Mouse (Mus musculus): Measurements from ENCODE around the gene Plpp6. TPM values are rescaled to one million over a fixed set of nuclear protein-coding genes. Genes with fewer than 3 reads are reported as not detected.

The Plpp6 gene
- polyA plus RNA-seq, 1 experiment from 2014 or later, result 6.2 TPM

DNA sequence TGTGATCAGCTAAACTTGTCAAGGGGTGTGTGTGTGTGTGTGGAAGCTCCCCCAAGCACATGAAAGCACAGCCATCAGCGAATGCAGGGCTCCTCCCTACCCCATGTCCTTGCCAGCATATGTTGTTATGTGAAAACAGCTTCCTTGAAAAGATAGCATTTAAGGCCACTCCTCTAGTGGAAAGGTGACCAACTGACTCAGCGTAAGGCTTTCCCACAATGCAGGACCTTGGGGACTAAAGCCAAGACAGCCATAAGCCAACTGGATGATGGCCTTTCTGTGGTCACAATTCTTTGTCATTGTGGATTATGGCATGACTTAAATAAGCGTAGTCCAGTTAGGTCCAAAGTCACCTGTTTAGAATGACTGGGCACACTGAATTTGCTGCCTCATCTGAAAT, 28.9 kb upstream of the Plpp6 start:
- Histone ChIP-seq H3K4me3 (ENCODE audit: low read depth, low read length) (no peak overlapping the region), H3K4me1 (ENCODE audit: control insufficient read depth, insufficient read depth, low read length) (peaks cover under 1% of the 10 kb centered on the region; the same call in 1 of the 2 replicates), H3K4me2 (no peak overlapping the region), H3K9me3 (replicated peaks; ENCODE audit: control insufficient read depth, low read length) (no peaks in the 10 kb centered on the region), H3K27me3 (ENCODE audit: control insufficient read depth, insufficient read depth, low read length) (no peaks in the 10 kb centered on the region), H3K27ac (ENCODE audit: low read depth, low read length) (no peak overlapping the region), H3K36me3 (ENCODE audit: control insufficient read depth, insufficient read depth, low read length) (no peaks in the 10 kb centered on the region), H3K9ac (ENCODE audit: low read depth, low read length) (no peak overlapping the region)
- no peak for ATAC-seq (replicated peaks; ENCODE audit: insufficient number of reproducible peaks, low FRiP score, low TSS enrichment)
- WGBS (ENCODE audit: insufficient replicate concordance), result 82% methylated on average over 3 of the region's 3 CpGs

- no peak overlapping the region for H3K4me2 ChIP-seq
- H3K9me3 ChIP-seq (replicated peaks; ENCODE audit: control insufficient read depth, low read length), result no peaks in the 10 kb centered on the region
- ATAC-seq (replicated peaks; ENCODE audit: insufficient number of reproducible peaks, low FRiP score, low TSS enrichment), result no peak
- H3K9ac ChIP-seq (ENCODE audit: low read depth, low read length), result 0 out of 2 replicates have a peak overlapping the region, but pooled peaks have one; percentile 12
- no peaks in the 10 kb centered on the region for H3K27me3 ChIP-seq (ENCODE audit: control insufficient read depth, insufficient read depth, low read length)
- H3K36me3 ChIP-seq (ENCODE audit: control insufficient read depth, insufficient read depth, low read length), result no peaks in the 10 kb centered on the region
- H3K4me1 ChIP-seq (ENCODE audit: control insufficient read depth, insufficient read depth, low read length), result peaks cover 15% of the 10 kb centered on the region
- no peak overlapping the region for H3K4me3 ChIP-seq (ENCODE audit: low read depth, low read length)
- H3K27ac ChIP-seq (ENCODE audit: low read depth, low read length), result peak overlapping the region; percentile 77
- 37% methylated on average over 9 of the region's 9 CpGs for WGBS (ENCODE audit: insufficient replicate concordance)
Observed at GRCm38 (mm10) chr19:28940135-28940874, 23.4 kb upstream of the Plpp6 start.

DNA sequence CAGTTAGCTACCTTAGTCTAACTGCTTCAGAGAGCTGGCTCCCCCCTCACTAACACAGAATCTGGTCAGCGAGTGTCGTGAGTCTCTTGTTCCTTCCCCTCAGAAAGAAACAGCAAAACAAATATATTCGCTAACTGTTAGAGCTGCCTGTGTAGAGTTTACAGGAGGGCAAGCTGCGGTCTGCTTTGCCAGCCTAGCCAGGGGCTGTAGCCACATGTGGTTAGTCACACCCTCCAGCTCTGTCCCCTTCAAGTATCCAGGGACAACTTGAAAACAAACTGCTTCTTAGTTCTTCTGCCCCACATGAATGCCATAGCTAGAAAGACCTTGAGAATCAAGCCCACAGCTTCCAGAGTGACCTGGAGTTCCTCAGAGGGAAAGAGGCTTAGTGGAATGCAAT, 22.5 kb upstream of the Plpp6 start:
- Histone ChIP-seq H3K4me2 (no peak overlapping the region), H3K9me3 (replicated peaks; ENCODE audit: control insufficient read depth, low read length) (no peaks in the 10 kb centered on the region), H3K9ac (ENCODE audit: low read depth, low read length) (no peak overlapping the region), H3K4me1 (ENCODE audit: control insufficient read depth, insufficient read depth, low read length) (peaks cover 15% of the 10 kb centered on the region), H3K27ac (ENCODE audit: low read depth, low read length) (peak overlapping the region; percentile 10; the same call in 1 of the 2 replicates), H3K4me3 (ENCODE audit: low read depth, low read length) (no peak overlapping the region), H3K36me3 (ENCODE audit: control insufficient read depth, insufficient read depth, low read length) (no peaks in the 10 kb centered on the region), H3K27me3 (ENCODE audit: control insufficient read depth, insufficient read depth, low read length) (no peaks in the 10 kb centered on the region)
- no peak for ATAC-seq (replicated peaks; ENCODE audit: insufficient number of reproducible peaks, low FRiP score, low TSS enrichment)
- WGBS (ENCODE audit: insufficient replicate concordance), result 54% methylated on average over 4 of the region's 4 CpGs

DNA sequence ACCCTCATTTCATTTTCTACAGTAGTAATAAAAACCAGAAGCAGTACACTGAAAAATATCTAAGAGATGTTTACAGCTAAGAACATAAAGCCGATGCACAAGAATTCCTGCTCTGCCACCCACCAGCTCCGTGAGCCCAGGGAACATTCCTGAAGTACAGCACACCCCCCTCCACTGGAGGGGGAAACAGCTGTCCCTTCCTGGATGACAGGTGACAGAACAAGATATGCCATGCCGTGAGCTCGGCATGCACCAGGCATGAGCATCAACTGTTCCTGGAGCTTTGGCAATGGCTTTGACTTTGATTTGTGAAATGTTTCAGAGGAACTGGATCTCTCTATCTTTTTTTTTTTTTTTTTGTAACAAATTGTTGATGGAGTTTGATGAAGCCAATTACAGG, 17.0 kb upstream of the Plpp6 start:
- no peak overlapping the region for H3K4me2 ChIP-seq
- no peaks in the 10 kb centered on the region for H3K9me3 ChIP-seq (replicated peaks; ENCODE audit: control insufficient read depth, low read length)
- H3K27ac ChIP-seq (ENCODE audit: low read depth, low read length), result no peak overlapping the region
- H3K27me3 ChIP-seq (ENCODE audit: control insufficient read depth, insufficient read depth, low read length), result no peaks in the 10 kb centered on the region
- H3K4me3 ChIP-seq (ENCODE audit: low read depth, low read length), result no peak overlapping the region
- no peak overlapping the region for H3K9ac ChIP-seq (ENCODE audit: low read depth, low read length)
- peaks cover 6% of the 10 kb centered on the region; the same call in 1 of the 2 replicates for H3K4me1 ChIP-seq (ENCODE audit: control insufficient read depth, insufficient read depth, low read length)
- ATAC-seq (replicated peaks; ENCODE audit: insufficient number of reproducible peaks, low FRiP score, low TSS enrichment), result no peak
- WGBS (ENCODE audit: insufficient replicate concordance), result 11% methylated on average over 4 of the region's 4 CpGs
- no peaks in the 10 kb centered on the region for H3K36me3 ChIP-seq (ENCODE audit: control insufficient read depth, insufficient read depth, low read length)

- peaks cover 6% of the 10 kb centered on the region; the same call in 1 of the 2 replicates for H3K4me1 ChIP-seq (ENCODE audit: control insufficient read depth, insufficient read depth, low read length)
- H3K27ac ChIP-seq (ENCODE audit: low read depth, low read length), result no peak overlapping the region
- H3K27me3 ChIP-seq (ENCODE audit: control insufficient read depth, insufficient read depth, low read length), result no peaks in the 10 kb centered on the region
- H3K4me2 ChIP-seq, result no peak overlapping the region
- WGBS (ENCODE audit: insufficient replicate concordance), result 45% methylated on average over 2 of the region's 2 CpGs
- H3K9me3 ChIP-seq (replicated peaks; ENCODE audit: control insufficient read depth, low read length), result no peaks in the 10 kb centered on the region
- no peak overlapping the region for H3K4me3 ChIP-seq (ENCODE audit: low read depth, low read length)
- no peak for ATAC-seq (replicated peaks; ENCODE audit: insufficient number of reproducible peaks, low FRiP score, low TSS enrichment)
- no peaks in the 10 kb centered on the region for H3K36me3 ChIP-seq (ENCODE audit: control insufficient read depth, insufficient read depth, low read length)
- H3K9ac ChIP-seq (ENCODE audit: low read depth, low read length), result no peak overlapping the region
Observed at GRCm38 (mm10) chr19:28947311-28947710, 16.4 kb upstream of the Plpp6 start.

DNA sequence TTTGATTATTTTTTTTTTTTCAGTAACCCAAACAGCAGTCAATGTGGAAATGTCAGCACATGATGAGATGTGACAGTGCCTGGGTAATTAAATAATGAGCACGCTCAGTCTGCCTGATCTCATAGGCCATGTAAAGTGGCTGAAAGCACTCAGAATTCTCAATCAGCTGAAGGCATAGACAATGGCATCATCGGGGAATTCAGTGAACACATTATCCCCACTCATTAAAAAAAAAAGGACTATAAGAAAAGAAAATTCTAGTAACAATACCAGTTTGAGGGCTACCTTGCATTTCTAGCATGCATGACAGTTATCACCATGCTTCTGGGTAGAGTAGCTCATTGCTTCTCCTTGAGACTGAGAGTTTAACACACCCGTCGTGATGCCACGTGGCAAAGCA, 12.5 kb upstream of the Plpp6 start:
- H3K4me1 ChIP-seq (ENCODE audit: control insufficient read depth, insufficient read depth, low read length), result peaks cover 6% of the 10 kb centered on the region; the same call in 1 of the 2 replicates
- no peaks in the 10 kb centered on the region for H3K9me3 ChIP-seq (replicated peaks; ENCODE audit: control insufficient read depth, low read length)
- H3K4me2 ChIP-seq, result no peak overlapping the region
- no peak for ATAC-seq (replicated peaks; ENCODE audit: insufficient number of reproducible peaks, low FRiP score, low TSS enrichment)
- no peak overlapping the region for H3K4me3 ChIP-seq (ENCODE audit: low read depth, low read length)
- no peak overlapping the region for H3K27ac ChIP-seq (ENCODE audit: low read depth, low read length)
- H3K9ac ChIP-seq (ENCODE audit: low read depth, low read length), result no peak overlapping the region
- H3K36me3 ChIP-seq (ENCODE audit: control insufficient read depth, insufficient read depth, low read length), result no peaks in the 10 kb centered on the region
- H3K27me3 ChIP-seq (ENCODE audit: control insufficient read depth, insufficient read depth, low read length), result no peaks in the 10 kb centered on the region
- WGBS (ENCODE audit: insufficient replicate concordance), result 84% methylated on average over 5 of the region's 5 CpGs

- no peaks in the 10 kb centered on the region for H3K9me3 ChIP-seq (replicated peaks; ENCODE audit: control insufficient read depth, low read length)
- H3K27me3 ChIP-seq (ENCODE audit: control insufficient read depth, insufficient read depth, low read length), result no peaks in the 10 kb centered on the region
- no peaks in the 10 kb centered on the region for H3K36me3 ChIP-seq (ENCODE audit: control insufficient read depth, insufficient read depth, low read length)
- peak overlapping the region; percentile 57; the same call in 1 of the 2 replicates for H3K27ac ChIP-seq (ENCODE audit: low read depth, low read length)
- peak overlapping the region; percentile 82; the same call in 1 of the 2 replicates for H3K9ac ChIP-seq (ENCODE audit: low read depth, low read length)
- H3K4me1 ChIP-seq (ENCODE audit: control insufficient read depth, insufficient read depth, low read length), result peaks cover 13% of the 10 kb centered on the region; the same call in 1 of the 2 replicates
- 45% methylated on average over 3 of the region's 3 CpGs for WGBS (ENCODE audit: insufficient replicate concordance)
- peak overlapping the region; percentile 92 for H3K4me2 ChIP-seq
- H3K4me3 ChIP-seq (ENCODE audit: low read depth, low read length), result peak overlapping the region; percentile 82; the same call in 1 of the 2 replicates
- ATAC-seq (replicated peaks; ENCODE audit: insufficient number of reproducible peaks, low FRiP score, low TSS enrichment), result no peak
Observed at GRCm38 (mm10) chr19:28963113-28963512, 640 bp upstream of the Plpp6 start.

DNA sequence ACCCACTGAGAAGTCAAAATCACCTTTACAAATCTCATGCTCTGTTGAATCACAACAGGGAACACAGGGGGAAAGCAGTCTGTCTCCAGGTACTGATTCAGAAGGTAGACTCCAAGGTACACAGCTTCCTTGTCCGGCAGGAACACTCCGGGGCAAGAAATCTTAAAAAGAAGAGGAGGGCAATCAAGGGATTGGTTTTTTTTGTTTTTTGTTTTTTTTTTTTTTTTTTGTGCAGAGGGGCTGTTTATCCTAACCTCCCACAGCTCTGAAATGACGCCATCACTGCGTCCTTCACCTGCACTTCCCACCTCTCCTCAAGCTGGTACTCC, 276 bp upstream of the Plpp6 start:
- H3K36me3 ChIP-seq (ENCODE audit: control insufficient read depth, insufficient read depth, low read length), result no peaks in the 10 kb centered on the region
- peak overlapping the region; percentile 92 for H3K4me2 ChIP-seq
- peaks cover 13% of the 10 kb centered on the region; the same call in 1 of the 2 replicates for H3K4me1 ChIP-seq (ENCODE audit: control insufficient read depth, insufficient read depth, low read length)
- H3K27ac ChIP-seq (ENCODE audit: low read depth, low read length), result peak overlapping the region; percentile 57; the same call in 1 of the 2 replicates
- no peaks in the 10 kb centered on the region for H3K27me3 ChIP-seq (ENCODE audit: control insufficient read depth, insufficient read depth, low read length)
- WGBS (ENCODE audit: insufficient replicate concordance), result 7% methylated on average over 4 of the region's 4 CpGs
- H3K4me3 ChIP-seq (ENCODE audit: low read depth, low read length), result peak overlapping the region; percentile 82
- no peaks in the 10 kb centered on the region for H3K9me3 ChIP-seq (replicated peaks; ENCODE audit: control insufficient read depth, low read length)
- no peak for ATAC-seq (replicated peaks; ENCODE audit: insufficient number of reproducible peaks, low FRiP score, low TSS enrichment)
- peak overlapping the region; percentile 82; the same call in 1 of the 2 replicates for H3K9ac ChIP-seq (ENCODE audit: low read depth, low read length)

GRCm38 (mm10) chr19:28964552-28964903, 775 bp downstream of the Plpp6 start:
- H3K4me2 ChIP-seq, result peak overlapping the region; percentile 92
- no peaks in the 10 kb centered on the region for H3K9me3 ChIP-seq (replicated peaks; ENCODE audit: control insufficient read depth, low read length)
- no peak for ATAC-seq (replicated peaks; ENCODE audit: insufficient number of reproducible peaks, low FRiP score, low TSS enrichment)
- H3K4me1 ChIP-seq (ENCODE audit: control insufficient read depth, insufficient read depth, low read length), result peaks cover 13% of the 10 kb centered on the region; the same call in 1 of the 2 replicates
- H3K36me3 ChIP-seq (ENCODE audit: control insufficient read depth, insufficient read depth, low read length), result no peaks in the 10 kb centered on the region
- H3K27ac ChIP-seq (ENCODE audit: low read depth, low read length), result no peak overlapping the region
- 6% methylated on average over 16 of the region's 16 CpGs for WGBS (ENCODE audit: insufficient replicate concordance)
- peak overlapping the region; percentile 82 for H3K4me3 ChIP-seq (ENCODE audit: low read depth, low read length)
- no peaks in the 10 kb centered on the region for H3K27me3 ChIP-seq (ENCODE audit: control insufficient read depth, insufficient read depth, low read length)
- H3K9ac ChIP-seq (ENCODE audit: low read depth, low read length), result peak overlapping the region; percentile 82

Data from heart, embryonic 11.5 days (tissue).